Mouse (Mus musculus) cerebral cortex, adult 2 months (tissue): ENCODE results near the gene Rnpep.

ENCODE experiments used
- WGBS: fragments of 180-500 bp; shearing (Covaris S2); methylation state at CpG from one replicate; pipeline ENCODE4 v1.1.7; 2018; 5-methylcytosine and 5-hydroxymethylcytosine counted together

The Rnpep gene

GRCm38 (mm10) chr1:135283826-135284291 is at the start of gene Rnpep:
Rnpep (minus strand) TSS chr1:135284084.
- 0% methylated on average over 39 of the region's 39 CpGs for WGBS

GRCm38 (mm10) chr1:135330578-135330977 is 46.7 kb upstream of the Rnpep start:
- 79% methylated on average over 6 of the region's 6 CpGs for WGBS

DNA sequence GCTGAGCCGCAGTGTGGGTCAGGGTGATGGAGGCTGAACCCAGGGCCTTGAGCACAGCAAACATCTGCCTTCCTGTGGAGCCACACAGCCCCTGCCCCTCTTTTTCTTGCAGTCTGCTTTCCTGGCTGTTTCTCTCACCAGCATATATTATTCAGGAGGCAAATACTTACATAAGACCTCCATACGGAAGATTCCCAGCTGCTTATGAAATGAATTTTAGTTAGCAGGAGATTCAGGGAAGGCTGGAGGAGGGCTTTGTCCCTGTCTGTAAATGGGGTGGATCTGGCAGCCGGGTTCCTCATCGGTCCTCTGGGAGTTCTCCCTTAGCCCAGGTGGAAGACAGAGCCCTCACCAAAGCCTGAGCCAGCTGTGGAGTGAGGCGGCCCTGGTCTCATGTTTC is 44.5 kb upstream of the Rnpep start:
- WGBS, result 55% methylated on average over 5 of the region's 5 CpGs

- WGBS, result 93% methylated on average over 2 of the region's 2 CpGs
These were observed 42.0 kb upstream of the Rnpep start for GRCm38 (mm10) chr1:135325934-135326333.

GRCm38 (mm10) chr1:135324571-135324970 is 40.7 kb upstream of the Rnpep start, which contains the start of gene Lmod1:
Lmod1 (plus strand) TSS chr1:135324807.
- WGBS, result 31% methylated on average over 8 of the region's 8 CpGs

DNA sequence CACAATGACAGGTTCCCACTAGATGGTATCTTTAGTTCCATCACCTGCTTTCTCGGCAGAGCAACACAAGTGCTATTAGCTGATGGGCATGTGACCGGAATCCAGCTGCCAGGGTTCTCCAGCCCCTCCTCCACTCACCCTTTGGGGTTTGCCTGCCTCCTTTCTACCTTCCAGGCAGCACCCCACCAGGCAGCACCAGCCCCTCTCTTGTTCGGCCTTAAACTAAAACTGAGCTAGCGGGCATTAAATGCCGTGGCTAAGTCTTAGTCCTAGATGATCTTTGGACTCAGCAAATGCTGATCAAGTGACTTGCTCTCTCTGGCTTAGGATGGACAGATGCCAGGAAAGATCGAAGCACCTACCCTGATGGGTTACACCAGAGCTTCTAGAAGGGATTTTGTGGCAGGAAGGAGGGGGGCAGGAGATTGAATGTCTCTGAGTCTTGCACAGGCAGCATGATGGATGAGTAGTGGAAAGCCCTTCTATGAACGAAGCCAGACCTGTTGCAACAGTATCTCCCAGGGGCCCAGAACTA is 39.5 kb upstream of the Rnpep start:
- 90% methylated on average over 7 of the region's 7 CpGs for WGBS

GRCm38 (mm10) chr1:135313284-135314031 is 29.6 kb upstream of the Rnpep start, which contains the start of gene Timm17a:
Timm17a (minus strand) TSS chr1:135313778.
- 0% methylated on average over 51 of the region's 51 CpGs for WGBS

GRCm38 (mm10) chr1:135312201-135312600 is 28.3 kb upstream of the Rnpep start:
- 51% methylated on average over 4 of the region's 4 CpGs for WGBS

DNA sequence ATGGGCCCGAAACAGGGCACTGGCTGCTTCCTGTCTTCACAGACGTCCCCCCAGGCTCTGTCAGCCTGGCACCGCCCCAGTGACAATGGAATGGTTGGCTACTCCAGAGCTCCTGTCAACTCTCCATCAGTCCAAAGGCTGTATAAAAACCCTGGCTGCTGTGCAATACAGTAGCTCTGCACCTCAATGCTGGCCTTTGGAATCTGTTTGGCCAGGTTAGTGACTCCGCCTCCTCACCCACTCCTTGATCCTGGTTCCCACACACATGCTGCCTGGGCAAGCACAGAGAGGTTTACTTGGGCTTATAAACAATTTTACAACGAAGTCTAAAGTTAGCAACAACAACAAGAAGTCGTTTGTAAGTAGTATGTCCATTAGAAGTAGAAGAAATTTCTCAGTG is 27.5 kb upstream of the Rnpep start:
- WGBS, result 56% methylated on average over 6 of the region's 6 CpGs

GRCm38 (mm10) chr1:135290908-135291307 is 7.0 kb upstream of the Rnpep start:
- WGBS, result 77% methylated on average over 5 of the region's 5 CpGs

DNA sequence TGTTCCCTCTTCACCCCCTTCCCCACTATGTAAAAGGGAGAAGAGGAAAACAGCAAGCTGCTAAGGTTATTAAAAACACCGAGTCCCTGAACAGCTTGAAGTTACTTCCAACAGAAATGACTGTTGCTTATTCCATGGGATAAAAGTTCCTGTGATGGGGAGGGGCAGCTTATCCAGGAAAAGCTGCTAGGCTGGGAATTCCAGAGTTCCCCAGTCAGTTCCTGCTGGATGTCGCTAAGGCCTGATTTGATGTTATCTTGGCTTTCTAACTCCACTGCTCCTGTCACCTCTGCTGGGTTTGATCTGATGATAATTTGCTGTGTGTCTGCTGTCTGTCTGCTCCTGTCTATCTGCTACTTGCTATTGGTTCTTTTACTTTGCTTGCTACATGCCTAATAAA is 2.4 kb upstream of the Rnpep start:
- WGBS, result 86% methylated on average over 2 of the region's 2 CpGs

- under 1% methylated on average over 42 of the region's 48 CpGs for WGBS
These were observed 528 bp downstream of the Rnpep start for GRCm38 (mm10) chr1:135283287-135283825.

DNA sequence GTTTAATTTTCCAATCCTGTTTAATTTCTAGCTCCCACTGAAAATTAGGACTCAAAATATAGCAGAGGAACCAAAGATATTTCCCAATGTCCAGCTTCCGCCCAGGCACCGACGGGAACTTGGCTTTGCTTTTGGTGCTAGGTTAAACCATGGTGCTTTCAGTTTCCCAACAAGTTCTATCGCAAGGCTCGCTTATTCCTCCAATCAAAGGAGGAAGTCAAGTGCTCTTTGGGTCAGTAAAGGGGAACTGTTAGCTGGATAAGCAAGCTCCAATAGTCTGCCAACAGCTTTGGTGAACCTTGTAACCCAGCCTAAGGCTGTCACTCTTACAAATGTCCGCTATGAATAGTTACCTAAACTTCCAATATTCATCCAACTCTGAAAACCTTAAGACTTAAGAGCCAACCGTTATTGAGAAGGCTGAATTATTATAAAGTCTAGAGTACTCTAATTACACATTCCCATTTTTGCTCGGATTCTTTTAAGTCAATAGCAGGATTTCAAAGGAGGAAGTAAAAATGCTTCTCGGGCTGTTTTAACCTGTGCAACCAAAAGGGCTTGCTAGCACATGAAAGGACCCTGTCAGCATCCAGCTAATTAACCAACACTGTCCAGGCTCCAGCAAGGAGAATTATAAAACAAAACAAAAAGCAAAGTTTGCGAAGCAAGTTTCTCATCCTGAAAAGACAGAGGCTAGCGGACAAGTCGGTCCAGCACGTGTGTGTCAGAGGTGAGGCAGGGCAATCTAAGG is 1.2 kb downstream of the Rnpep start:
- 27% methylated on average over 13 of the region's 13 CpGs for WGBS

DNA sequence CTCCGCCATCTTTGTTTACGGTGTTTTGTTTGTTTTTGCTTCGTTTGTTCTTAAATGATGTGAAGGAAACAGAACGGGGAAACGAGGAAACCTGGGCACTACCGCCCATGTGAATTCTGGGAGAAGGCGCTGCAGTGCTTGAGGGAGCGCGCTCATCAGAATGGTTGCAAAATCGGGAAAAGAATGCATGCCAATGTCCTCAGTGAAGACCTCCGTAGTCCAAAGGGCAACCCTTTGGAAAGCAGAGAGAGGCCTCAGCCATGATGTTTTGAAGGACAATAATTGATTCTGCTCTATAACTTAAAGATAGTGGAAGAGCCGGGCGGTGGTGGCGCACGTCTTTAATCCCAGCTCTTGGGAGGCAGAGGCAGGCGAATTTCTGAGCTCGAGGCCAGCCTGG is 2.0 kb downstream of the Rnpep start:
- 90% methylated on average over 17 of the region's 17 CpGs for WGBS

GRCm38 (mm10) chr1:135280646-135281045 is 3.2 kb downstream of the Rnpep start:
- 25% methylated on average over 9 of the region's 9 CpGs for WGBS

GRCm38 (mm10) chr1:135271371-135271770 is 12.5 kb downstream of the Rnpep start:
- 78% methylated on average over 9 of the region's 9 CpGs for WGBS

DNA sequence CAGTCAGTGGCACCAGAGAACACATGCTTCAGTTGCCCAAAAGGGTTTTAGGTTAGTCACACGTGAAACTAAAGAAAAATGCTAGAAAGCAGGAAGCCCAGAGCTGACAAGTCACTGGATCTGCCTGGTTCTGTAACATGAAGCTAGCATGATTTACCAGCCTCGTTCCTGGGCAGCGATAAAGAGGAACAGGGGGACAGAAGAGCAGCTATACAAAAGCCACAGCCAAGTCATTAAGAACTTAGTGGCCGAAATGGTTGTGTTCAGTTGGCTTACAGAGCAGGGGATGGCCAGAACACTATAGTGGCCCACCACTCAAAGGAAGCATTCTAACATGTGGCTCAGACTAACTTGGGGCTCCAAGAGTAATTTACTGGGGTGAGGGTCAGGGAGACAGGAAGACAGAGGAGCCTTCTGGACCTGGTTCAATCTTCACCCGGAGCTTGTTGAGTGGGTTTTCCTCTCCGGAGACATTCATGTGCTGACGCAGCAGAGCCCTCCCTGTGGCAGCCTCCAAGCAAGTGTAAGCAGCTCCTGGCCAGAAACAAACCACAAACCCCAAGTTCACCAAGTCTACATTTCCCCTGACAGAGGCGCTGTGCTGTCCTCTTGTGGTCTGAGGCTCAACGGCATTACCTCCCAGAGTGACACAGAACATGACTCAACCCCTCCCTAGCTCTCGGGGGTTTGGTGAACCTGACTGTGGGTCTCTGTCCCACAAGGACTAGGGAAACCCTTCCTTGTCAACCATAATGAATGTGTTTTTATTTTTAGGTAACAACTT is 16.0 kb downstream of the Rnpep start:
- 83% methylated on average over 10 of the region's 10 CpGs for WGBS

GRCm38 (mm10) chr1:135265834-135266233 is 18.1 kb downstream of the Rnpep start:
- WGBS, result 91% methylated on average over 5 of the region's 5 CpGs

DNA sequence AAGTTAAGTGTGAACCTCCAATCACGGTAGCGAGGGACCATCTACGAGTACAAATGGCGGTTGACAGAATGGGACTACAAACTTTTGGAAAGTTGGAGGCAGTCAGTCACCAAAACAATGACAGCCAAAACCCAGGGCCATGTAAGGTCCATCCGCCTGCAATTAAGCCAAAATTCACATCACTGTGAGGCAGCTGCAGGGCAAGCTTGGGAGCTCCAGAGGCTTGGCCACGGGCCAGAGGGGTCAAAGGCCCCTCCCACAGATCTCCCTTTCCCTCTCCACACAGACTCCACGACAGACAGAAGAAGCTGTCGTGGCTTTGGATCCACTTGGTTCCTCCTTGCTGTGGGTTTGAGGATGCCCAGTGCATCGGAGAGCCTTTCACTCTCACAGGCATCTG is 20.6 kb downstream of the Rnpep start:
- WGBS, result 80% methylated on average over 9 of the region's 9 CpGs

DNA sequence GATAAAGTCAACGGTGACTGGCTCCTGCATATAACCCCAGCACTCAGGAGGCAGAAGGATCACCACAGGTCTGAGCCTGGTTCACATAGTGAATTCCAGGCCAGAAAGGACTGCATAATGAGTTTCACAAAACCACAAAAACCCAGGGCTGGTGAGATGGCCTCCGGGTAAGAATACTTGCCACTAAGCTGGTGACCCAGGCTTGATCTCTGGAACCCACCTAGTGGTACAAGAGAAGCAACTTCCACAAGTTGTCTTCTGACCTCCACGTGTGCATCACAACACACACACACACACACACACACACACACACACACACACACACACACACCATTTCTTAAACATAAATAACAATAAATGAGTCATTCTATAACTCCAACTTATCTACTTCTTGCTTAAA is 21.6 kb downstream of the Rnpep start:
- 93% methylated on average over 3 of the region's 3 CpGs for WGBS

DNA sequence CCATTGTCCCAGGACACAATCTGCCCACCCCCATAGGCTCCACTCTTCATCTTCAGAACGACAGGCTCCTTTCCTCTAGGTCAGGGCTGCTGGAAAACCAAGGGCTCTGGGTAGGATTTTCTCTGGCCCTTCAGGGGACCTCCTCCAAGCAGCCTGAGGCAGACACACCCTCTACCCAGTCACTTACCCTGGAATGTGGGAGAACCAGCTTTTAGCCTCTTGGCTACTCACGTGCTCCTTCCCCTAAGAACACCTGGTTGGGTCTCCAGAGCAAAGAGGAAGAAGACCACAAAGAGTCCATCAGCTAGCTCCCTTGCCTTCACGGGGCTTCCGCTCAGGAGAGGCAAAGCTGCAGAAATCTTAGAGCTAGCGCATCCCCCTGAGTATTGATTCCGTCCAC is 23.0 kb downstream of the Rnpep start:
- WGBS, result 88% methylated on average over 6 of the region's 6 CpGs

- WGBS, result 16% methylated on average over 10 of the region's 10 CpGs
These were observed 24.8 kb downstream of the Rnpep start for GRCm38 (mm10) chr1:135259128-135259436.
